Mouse (Mus musculus) kidney, postnatal 4 days (tissue): ENCODE data around the gene Cabp2.
"Not testable (repeated sequence)": the region's sequence is repeated elsewhere in the genome, so short reads cannot be mapped to it uniquely, and the experiment has no call there.

Source experiments
- DNase-seq, 2 experiments: peaks; one replicate each; pipeline ENCODE4 v3.0.0; 2021; ENCODE audit warnings: mixed read lengths in 2 of 2

Gene Cabp2

GRCm38 (mm10) chr19:4056727-4057126 is 24.7 kb upstream of the Cabp2 start:
- DNase-seq = no peak

- DNase-seq = no peak
Observed at GRCm38 (mm10) chr19:4057389-4057788, 24.0 kb upstream of the Cabp2 start.

GRCm38 (mm10) chr19:4057962-4058361 is 23.4 kb upstream of the Cabp2 start:
- DNase-seq = no peak

- DNase-seq = no peak
Observed at GRCm38 (mm10) chr19:4058581-4058980, 22.8 kb upstream of the Cabp2 start.

GRCm38 (mm10) chr19:4059069-4059740 is 22.2 kb upstream of the Cabp2 start, which contains the start of gene Gstp3:
TSS of gene Gstp3 (minus strand) at chr19:4059569.
- DNase-seq = no peak

GRCm38 (mm10) chr19:4060044-4060898 is 21.1 kb upstream of the Cabp2 start:
- DNase-seq = not testable (repeated sequence)

GRCm38 (mm10) chr19:4060899-4061465 is 20.4 kb upstream of the Cabp2 start:
- no peak for DNase-seq

GRCm38 (mm10) chr19:4063357-4063756 is 18.0 kb upstream of the Cabp2 start:
- not testable (repeated sequence) for DNase-seq

- DNase-seq = not testable (repeated sequence)
Observed at GRCm38 (mm10) chr19:4064501-4064900, 16.9 kb upstream of the Cabp2 start.

GRCm38 (mm10) chr19:4066280-4066679 is 15.1 kb upstream of the Cabp2 start:
- no peak for DNase-seq

GRCm38 (mm10) chr19:4066877-4067276 is 14.5 kb upstream of the Cabp2 start:
- no peak for DNase-seq

- DNase-seq = not testable (repeated sequence)
Observed at GRCm38 (mm10) chr19:4068242-4068641, 13.1 kb upstream of the Cabp2 start.

- no peak for DNase-seq
Observed at GRCm38 (mm10) chr19:4068717-4069410, 12.5 kb upstream of the Cabp2 start.

- DNase-seq = no peak
Observed at GRCm38 (mm10) chr19:4070311-4070710, 11.1 kb upstream of the Cabp2 start.

GRCm38 (mm10) chr19:4070756-4071155 is 10.6 kb upstream of the Cabp2 start:
- no peak for DNase-seq

- no peak for DNase-seq
Observed at GRCm38 (mm10) chr19:4071406-4071805, 10.0 kb upstream of the Cabp2 start.

GRCm38 (mm10) chr19:4072706-4073424 is 8.5 kb upstream of the Cabp2 start:
- DNase-seq = no peak

- no peak for DNase-seq
Observed at GRCm38 (mm10) chr19:4075531-4075930, 5.8 kb upstream of the Cabp2 start.

GRCm38 (mm10) chr19:4079594-4079993 is 1.8 kb upstream of the Cabp2 start:
- DNase-seq = no peak

- no peak for DNase-seq
Observed at GRCm38 (mm10) chr19:4080511-4081009, 818 bp upstream of the Cabp2 start.

GRCm38 (mm10) chr19:4082219-4082965 is 1.0 kb downstream of the Cabp2 start:
- DNase-seq = no peak
